Mouse (Mus musculus) liver, embryonic 11.5 days (tissue): ENCODE results near the gene Padi4. TPM values are rescaled to one million over a fixed set of nuclear protein-coding genes. Genes with fewer than 3 reads are reported as not detected.

ENCODE experiments used
- ATAC-seq: fragments of 200-750 bp; cut with Nextera tagmentation; replicated peaks from 2 replicates; pipeline ENCODE4 v1.8.0; 2017; ENCODE audit warnings: moderate number of reproducible peaks, mild to moderate bottlenecking, moderate TSS enrichment, moderate library complexity; ENCODE audit not compliant: low FRiP score
- DNase-seq: peaks from one replicate; pipeline ENCODE4 v3.0.0-alpha.2; 2017; ENCODE audit warnings: low spot score
- H3K27ac ChIP-seq: fragments of 300-500 bp; sonication (generic); 2 replicates; pipeline ENCODE4 v1.5.1; 2014; ENCODE audit warnings: mild to moderate bottlenecking, low read depth, low read length, control low read depth
- H3K27me3 ChIP-seq: fragments of 300-500 bp; sonication (generic); replicated peaks from 2 replicates; pipeline ENCODE4 v1.6.1; 2014; ENCODE audit warnings: low read length, mixed read lengths; ENCODE audit not compliant: control insufficient read depth, insufficient read depth
- H3K36me3 ChIP-seq: fragments of 300-500 bp; sonication (generic); 2 replicates; pipeline ENCODE4 v1.6.1; 2014; ENCODE audit warnings: mild to moderate bottlenecking, low read length, moderate library complexity, mixed read lengths; ENCODE audit not compliant: control insufficient read depth, insufficient read depth
- H3K4me1 ChIP-seq: fragments of 300-500 bp; sonication (generic); replicated peaks from 2 replicates; pipeline ENCODE4 v1.6.1; 2014; ENCODE audit warnings: low read length, mixed read lengths; ENCODE audit not compliant: control insufficient read depth, insufficient read depth
- H3K4me2 ChIP-seq: fragments of 300-500 bp; sonication (generic); 2 replicates; pipeline ENCODE4 v1.6.1; 2014; ENCODE audit warnings: mild to moderate bottlenecking, control low read depth, moderate library complexity
- H3K4me3 ChIP-seq: fragments of 300-500 bp; sonication (generic); 2 replicates; pipeline ENCODE4 v1.5.1; 2014; ENCODE audit warnings: low read depth, low read length, control low read depth
- H3K9ac ChIP-seq: fragments of 300-500 bp; sonication (generic); 2 replicates; pipeline ENCODE4 v1.6.1; 2014; ENCODE audit warnings: low read depth, low read length, control low read depth
- H3K9me3 ChIP-seq: fragments of 300-500 bp; sonication (generic); 2 replicates; pipeline ENCODE4 v1.6.1; 2016; ENCODE audit warnings: low read length, inconsistent platforms, mixed read lengths; ENCODE audit not compliant: control insufficient read depth
- WGBS: fragments of 180-500 bp; shearing (Covaris S2); extraction: QIAGEN DNeasy Blood & Tissue Kit; methylation state at CpG from one replicate; pipeline ENCODE4 v1.1.7; 2014; 5-methylcytosine and 5-hydroxymethylcytosine counted together
- polyA plus RNA-seq: library from polyadenylated mRNA; unstranded; fragments of >200 nt; fragmentation: Nextera tagmentation; extraction: Ambion mirVana; gene quantifications from 2 replicates; pipeline ENCODE4 v1.2.1, GENCODE M21; 2014

Padi4 gene
- polyA plus RNA-seq, 1 experiment from 2014 or later, result 0.32 TPM

DNA sequence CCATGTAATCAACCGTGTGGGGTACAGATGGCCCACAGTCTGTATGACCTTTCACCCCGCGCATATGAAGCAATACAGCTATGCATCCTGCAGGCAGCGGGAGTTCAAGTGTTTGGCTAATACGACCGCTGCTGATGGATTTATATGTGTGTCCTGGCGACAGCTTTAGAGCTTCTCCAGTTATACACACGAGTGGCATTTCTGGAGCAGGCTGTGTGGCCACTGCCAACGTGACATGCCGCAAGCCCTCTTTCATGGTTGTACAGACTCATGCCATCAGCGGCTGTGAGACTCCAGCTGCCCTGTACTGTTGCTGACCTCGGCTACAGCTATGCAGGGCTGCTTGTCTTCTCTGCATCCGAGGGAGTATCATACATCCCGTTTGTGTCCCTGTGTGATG, 6.5 kb upstream of the Padi4 start:
- no peak overlapping the region for H3K4me2 ChIP-seq
- H3K9ac ChIP-seq, result no peak overlapping the region
- H3K4me3 ChIP-seq, result no peak overlapping the region
- no peaks in the 10 kb centered on the region for H3K4me1 ChIP-seq
- H3K9me3 ChIP-seq, result no peaks in the 10 kb centered on the region
- no peak overlapping the region for H3K27ac ChIP-seq
- DNase-seq (no peak), ATAC-seq (no peak)
- 76% methylated on average over 14 of the region's 14 CpGs for WGBS
- H3K36me3 ChIP-seq, result no peaks in the 10 kb centered on the region
- H3K27me3 ChIP-seq, result no peaks in the 10 kb centered on the region

DNA sequence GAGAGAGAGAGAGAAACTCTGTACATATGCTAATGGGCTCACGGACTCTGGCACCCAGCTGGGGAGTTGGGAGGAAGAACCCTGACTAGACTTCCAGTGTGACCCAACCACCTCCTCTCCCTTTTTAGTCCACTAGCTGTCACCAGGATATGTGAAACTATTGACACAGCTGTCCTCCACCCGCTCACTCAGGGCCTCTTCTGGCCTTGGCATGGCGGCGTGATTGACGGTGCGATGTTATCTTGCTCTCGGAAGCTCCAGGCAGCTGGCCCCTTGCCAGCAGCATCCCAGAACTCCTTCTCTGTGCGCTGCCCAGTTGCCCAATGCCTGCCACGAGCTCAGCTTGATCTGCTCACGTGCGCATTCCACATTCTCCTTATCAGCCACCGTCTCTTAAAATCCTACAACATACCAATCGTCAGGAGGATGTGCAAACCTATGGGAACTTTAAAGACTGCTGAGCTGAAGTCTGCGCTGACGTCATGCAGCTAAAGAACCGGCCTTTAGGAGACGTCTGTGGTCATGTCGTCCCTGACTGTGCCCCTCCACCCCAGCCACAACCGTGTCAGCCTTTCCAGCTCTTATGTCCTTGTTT, 5.9 kb upstream of the Padi4 start:
- Histone ChIP-seq H3K9me3 (no peaks in the 10 kb centered on the region), H3K4me1 (no peaks in the 10 kb centered on the region), H3K36me3 (no peaks in the 10 kb centered on the region), H3K9ac (no peak overlapping the region), H3K4me2 (no peak overlapping the region), H3K27ac (no peak overlapping the region), H3K27me3 (no peaks in the 10 kb centered on the region), H3K4me3 (no peak overlapping the region)
- WGBS, result 35% methylated on average over 19 of the region's 19 CpGs
- DNase-seq (no peak), ATAC-seq (peak; percentile 36; the same call in 1 of the 2 replicates)

DNA sequence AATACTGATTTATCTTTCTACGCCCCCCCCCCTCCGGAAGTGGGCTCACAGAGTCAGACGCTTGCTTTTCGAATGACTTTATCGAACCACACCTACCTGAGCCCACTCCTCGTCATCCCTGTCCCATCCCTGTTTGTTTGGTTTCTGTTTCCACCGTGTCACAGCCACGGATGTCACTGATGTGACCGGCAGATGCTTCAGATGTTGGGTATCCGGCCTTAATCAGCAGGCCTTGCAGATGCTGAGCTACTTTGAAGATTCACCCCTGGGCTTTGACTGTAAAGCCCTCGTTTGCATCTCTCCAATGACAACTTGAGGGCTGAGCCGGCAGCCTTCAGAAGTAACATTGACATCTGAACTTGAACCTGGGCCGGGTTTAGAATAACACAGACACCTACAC, 2.6 kb upstream of the Padi4 start:
- H3K27ac ChIP-seq, result no peak overlapping the region
- DNase-seq (no peak), ATAC-seq (no peak)
- H3K9ac ChIP-seq, result no peak overlapping the region
- H3K4me2 ChIP-seq, result no peak overlapping the region
- 73% methylated on average over 13 of the region's 13 CpGs for WGBS
- no peaks in the 10 kb centered on the region for H3K4me1 ChIP-seq
- no peak overlapping the region for H3K4me3 ChIP-seq
- H3K36me3 ChIP-seq, result no peaks in the 10 kb centered on the region
- H3K9me3 ChIP-seq, result no peaks in the 10 kb centered on the region
- no peaks in the 10 kb centered on the region for H3K27me3 ChIP-seq

DNA sequence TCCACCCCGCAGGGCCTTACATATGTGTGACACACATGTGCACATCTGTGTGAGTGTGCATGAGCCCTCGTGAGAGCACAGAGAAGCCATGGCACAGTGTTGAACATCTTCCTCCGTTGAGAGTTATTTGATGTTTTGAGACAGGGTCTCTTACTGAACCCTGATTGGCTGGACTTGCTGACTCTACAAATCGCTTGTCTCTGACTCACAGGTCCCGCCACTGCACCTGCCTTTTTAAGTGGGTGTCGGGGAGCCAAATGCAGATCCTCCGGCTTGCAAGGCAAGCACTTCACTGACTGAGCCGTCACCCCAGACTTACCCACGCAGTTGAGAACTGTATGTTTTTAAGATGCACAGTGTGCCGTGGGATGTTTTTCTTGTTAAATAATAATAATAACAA, 1.8 kb upstream of the Padi4 start:
- Histone ChIP-seq H3K4me1 (peaks cover 4% of the 10 kb centered on the region; the same call in 1 of the 2 replicates), H3K27me3 (no peaks in the 10 kb centered on the region), H3K27ac (no peak overlapping the region), H3K4me3 (no peak overlapping the region), H3K4me2 (no peak overlapping the region), H3K9me3 (no peaks in the 10 kb centered on the region), H3K36me3 (no peaks in the 10 kb centered on the region), H3K9ac (no peak overlapping the region)
- WGBS, result 83% methylated on average over 10 of the region's 10 CpGs
- DNase-seq (no peak), ATAC-seq (no peak)

DNA sequence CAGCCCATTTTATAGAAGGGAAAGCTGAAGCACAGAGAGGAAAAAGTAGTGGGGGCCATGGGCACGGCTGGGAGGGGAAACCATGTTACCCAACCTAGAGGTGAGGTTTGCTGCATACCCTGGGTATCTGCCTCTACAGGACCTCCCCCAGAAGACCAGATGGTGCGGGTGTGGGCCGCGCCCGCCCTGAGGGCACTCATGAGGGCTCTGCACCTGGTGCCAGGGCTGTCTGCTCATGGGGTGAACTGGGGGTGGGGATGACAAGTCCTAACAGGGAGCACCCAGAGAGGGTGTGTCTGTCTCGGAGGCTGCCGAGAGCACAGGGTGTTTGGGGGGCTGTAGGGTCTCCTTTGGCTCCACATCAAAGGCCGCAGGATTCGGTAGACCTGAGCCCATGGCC, 857 bp upstream of the Padi4 start:
- ATAC-seq (no peak), DNase-seq (no peak)
- H3K4me2 ChIP-seq, result no peak overlapping the region
- H3K36me3 ChIP-seq, result no peaks in the 10 kb centered on the region
- H3K9me3 ChIP-seq, result no peaks in the 10 kb centered on the region
- no peaks in the 10 kb centered on the region for H3K27me3 ChIP-seq
- no peak overlapping the region for H3K27ac ChIP-seq
- H3K9ac ChIP-seq, result no peak overlapping the region
- H3K4me1 ChIP-seq, result peaks cover 10% of the 10 kb centered on the region
- WGBS, result 81% methylated on average over 9 of the region's 9 CpGs
- H3K4me3 ChIP-seq, result no peak overlapping the region

DNA sequence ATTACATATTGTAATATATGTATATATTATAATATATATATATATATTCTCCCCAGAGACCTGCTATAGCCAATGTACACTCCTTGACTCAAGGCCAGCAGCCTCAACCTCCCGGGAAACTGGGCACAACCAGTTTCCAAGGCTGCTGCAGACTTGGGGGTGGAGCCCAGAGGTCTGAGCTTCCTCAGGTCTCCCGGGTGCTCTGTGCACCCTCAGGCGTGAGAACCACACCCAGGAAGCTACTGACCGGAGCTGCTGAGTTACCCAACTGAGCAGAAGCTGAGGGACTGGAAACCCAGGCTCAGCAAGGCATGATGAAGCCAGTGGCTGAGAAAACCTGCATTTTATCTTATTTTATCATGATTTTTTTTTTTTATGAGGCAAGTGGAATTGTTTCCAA, 2.9 kb downstream of the Padi4 start:
- 22% methylated on average over 4 of the region's 4 CpGs for WGBS
- Histone ChIP-seq H3K4me2 (peak overlapping the region; percentile 3; the same call in 1 of the 2 replicates), H3K9ac (no peak overlapping the region), H3K27ac (no peak overlapping the region), H3K4me1 (peaks cover 10% of the 10 kb centered on the region), H3K36me3 (no peaks in the 10 kb centered on the region), H3K27me3 (no peaks in the 10 kb centered on the region), H3K4me3 (no peak overlapping the region), H3K9me3 (no peaks in the 10 kb centered on the region)
- ATAC-seq (no peak), DNase-seq (no peak)

DNA sequence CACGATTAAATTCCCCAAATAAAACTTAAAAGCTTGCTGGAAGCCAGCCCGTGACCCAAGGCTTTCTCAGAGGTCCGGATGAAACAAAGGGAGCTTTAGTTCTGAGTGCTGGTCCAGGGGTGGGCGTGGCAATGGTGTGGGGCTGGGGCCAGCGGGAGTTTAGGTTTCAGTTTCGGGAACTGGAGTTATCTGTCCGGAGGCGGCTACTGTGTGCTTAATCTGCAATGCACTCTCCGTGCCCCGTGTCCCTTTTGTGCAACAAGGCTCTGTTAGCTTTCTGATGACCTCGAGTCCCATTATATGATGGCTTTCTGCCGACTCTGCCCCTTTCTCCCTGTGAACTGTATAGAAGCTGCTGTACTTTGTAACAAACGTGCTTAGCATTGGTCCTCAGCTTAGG, 3.6 kb downstream of the Padi4 start:
- Histone ChIP-seq H3K4me2 (peak overlapping the region; percentile 65), H3K9me3 (no peaks in the 10 kb centered on the region), H3K4me3 (peak overlapping the region; percentile 39), H3K27ac (no peak overlapping the region), H3K4me1 (peaks cover 10% of the 10 kb centered on the region), H3K9ac (peak overlapping the region; percentile 30; the same call in 1 of the 2 replicates), H3K27me3 (no peaks in the 10 kb centered on the region), H3K36me3 (no peaks in the 10 kb centered on the region)
- ATAC-seq, result peak; percentile 32; the same call in 1 of the 2 replicates
- WGBS, result 9% methylated on average over 13 of the region's 13 CpGs
- peak; percentile 54 for DNase-seq

DNA sequence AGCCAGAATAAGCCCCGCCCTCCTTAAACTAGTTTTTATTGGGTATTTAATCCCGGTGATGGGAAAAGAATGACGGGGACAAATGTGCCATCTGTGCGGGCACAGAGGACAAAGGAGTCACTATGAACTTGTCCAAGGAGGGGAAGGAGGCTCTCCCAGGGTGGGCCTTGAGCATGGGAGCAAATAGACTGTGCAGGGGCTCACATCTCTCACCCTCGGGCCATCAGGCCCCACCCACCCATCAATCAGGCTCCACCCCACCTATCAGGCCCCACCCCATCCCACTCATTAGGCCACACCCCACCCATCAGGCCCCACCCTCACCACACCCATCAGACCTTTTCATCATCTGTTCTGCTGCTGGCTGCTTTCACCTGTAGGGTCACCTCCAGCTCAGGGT, 5.1 kb downstream of the Padi4 start:
- no peaks in the 10 kb centered on the region for H3K27me3 ChIP-seq
- no peak overlapping the region for H3K27ac ChIP-seq
- H3K9me3 ChIP-seq, result no peaks in the 10 kb centered on the region
- 76% methylated on average over 5 of the region's 5 CpGs for WGBS
- no peak overlapping the region for H3K9ac ChIP-seq
- peak; percentile 35; the same call in 1 of the 2 replicates for ATAC-seq
- no peaks in the 10 kb centered on the region for H3K36me3 ChIP-seq
- H3K4me3 ChIP-seq, result no peak overlapping the region
- DNase-seq, result no peak
- H3K4me2 ChIP-seq, result no peak overlapping the region
- H3K4me1 ChIP-seq, result peaks cover 10% of the 10 kb centered on the region

DNA sequence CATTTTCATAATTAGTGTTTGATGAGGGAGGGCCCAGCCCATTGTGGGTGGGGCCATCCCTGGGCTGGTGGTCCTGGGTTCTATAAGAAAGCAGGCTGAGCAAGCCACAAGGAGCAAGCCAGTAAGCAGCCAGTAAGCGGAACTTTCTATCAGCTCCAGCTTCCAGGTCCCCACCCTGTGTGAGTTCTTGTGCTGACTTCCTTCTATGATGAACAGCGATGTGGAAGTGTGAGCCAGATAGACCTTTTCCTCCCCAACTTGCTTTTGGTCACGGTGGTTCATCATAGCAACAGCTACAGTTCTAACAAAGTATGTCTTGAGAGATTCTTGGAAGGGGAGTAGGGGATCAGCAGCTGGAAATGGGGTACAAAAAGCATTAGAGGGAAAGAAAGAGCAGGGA, 8.1 kb downstream of the Padi4 start:
- H3K9me3 ChIP-seq, result no peaks in the 10 kb centered on the region
- H3K27ac ChIP-seq, result no peak overlapping the region
- no peak overlapping the region for H3K9ac ChIP-seq
- ATAC-seq (no peak), DNase-seq (no peak)
- H3K4me3 ChIP-seq, result no peak overlapping the region
- peaks cover 6% of the 10 kb centered on the region for H3K4me1 ChIP-seq
- WGBS, result 46% methylated on average over 3 of the region's 3 CpGs
- H3K4me2 ChIP-seq, result no peak overlapping the region
- H3K27me3 ChIP-seq, result no peaks in the 10 kb centered on the region
- H3K36me3 ChIP-seq, result no peaks in the 10 kb centered on the region
